In genomic region chr12:86823855-86824589, GRCm38 (mm10) we compare ENCODE assay signal across 8 mouse cellular contexts.
DNase-seq lines count a peak whose midpoint lies in the region; ATAC-seq and TF ChIP-seq lines count a peak whose summit lies in the region.

No protein-coding gene starts in this region.

- TF ChIP-seq CTCF in midbrain, postnatal 0 days (IDR thresholded peaks at IDR 0.05): peak; percentile 41; the same call in 1 of the 2 replicates

- peak overlapping the region; percentile 66 for H3K9ac ChIP-seq in embryonic facial prominence, embryonic 14.5 days (ENCODE audit: low read depth, low read length)
- H3K9ac ChIP-seq in midbrain, postnatal 0 days (replicated peaks; ENCODE audit: low read length, poor library complexity, severe bottlenecking): peak overlapping the region; percentile 46

- 0% methylated on average over 27 of the region's 29 CpGs for WGBS in embryonic facial prominence, embryonic 14.5 days
- under 1% methylated on average over 29 of the region's 29 CpGs for WGBS in midbrain, postnatal 0 days

- H3K9me3 ChIP-seq in embryonic facial prominence, embryonic 14.5 days (ENCODE audit: control insufficient read depth, low read length): no peaks in the 10 kb centered on the region
- no peaks in the 10 kb centered on the region for H3K9me3 ChIP-seq in midbrain, postnatal 0 days (ENCODE audit: low read length)

- DNase-seq in 416B (ENCODE audit: low read depth) (peak; percentile 96), liver (peak; percentile 76)
- peak; percentile 93 to 95 for DNase-seq in adrenal gland, postnatal 36 days
- peak; percentile 98 for DNase-seq in embryonic facial prominence, embryonic 14.5 days (ENCODE audit: low spot score)
- DNase-seq in heart, adult 9 months (ENCODE audit: low spot score in 2 of 2): peak; percentile 91 to 95
- peak; percentile 97 for DNase-seq in kidney, adult 9 months
- peak; percentile 98 for DNase-seq in midbrain, postnatal 0 days (ENCODE audit: low spot score)
- peak; percentile 87 to 90 for DNase-seq in spleen, postnatal 10 days (ENCODE audit: low spot score in 2 of 2)

- H3K4me3 ChIP-seq in embryonic facial prominence, embryonic 14.5 days (ENCODE audit: low read depth, low read length): peak overlapping the region; percentile 24
- H3K4me3 ChIP-seq in midbrain, postnatal 0 days (ENCODE audit: low read depth, low read length): peak overlapping the region; percentile 15

- peak overlapping the region; percentile 98 for H3K27ac ChIP-seq in embryonic facial prominence, embryonic 14.5 days (replicated peaks; ENCODE audit: low read depth, low read length)
- peak overlapping the region; percentile 98 for H3K27ac ChIP-seq in midbrain, postnatal 0 days (ENCODE audit: low read depth, low read length)

- no peaks in the 10 kb centered on the region for H3K27me3 ChIP-seq in embryonic facial prominence, embryonic 14.5 days (replicated peaks; ENCODE audit: control insufficient read depth, insufficient read depth, low read length)
- no peaks in the 10 kb centered on the region for H3K27me3 ChIP-seq in midbrain, postnatal 0 days (ENCODE audit: insufficient read depth, low read length)

- peak overlapping the region; percentile 52 for H3K4me2 ChIP-seq in embryonic facial prominence, embryonic 14.5 days (ENCODE audit: low read depth, low read length)
- peak overlapping the region; percentile 36 for H3K4me2 ChIP-seq in midbrain, postnatal 0 days (ENCODE audit: low read depth, low read length, poor library complexity, severe bottlenecking)

- H3K36me3 ChIP-seq in embryonic facial prominence, embryonic 14.5 days (ENCODE audit: control insufficient read depth, insufficient read depth, low read length): no peaks in the 10 kb centered on the region
- H3K36me3 ChIP-seq in midbrain, postnatal 0 days (ENCODE audit: insufficient read depth, low read length): no peaks in the 10 kb centered on the region

- peak; percentile 92 for ATAC-seq in embryonic facial prominence, embryonic 14.5 days (ENCODE audit: low read depth)
- peak; percentile 89 for ATAC-seq in midbrain, postnatal 0 days (ENCODE audit: low FRiP score)

- H3K4me1 ChIP-seq in embryonic facial prominence, embryonic 14.5 days (ENCODE audit: control insufficient read depth, insufficient read depth, low read length): peaks cover 48% of the 10 kb centered on the region
- peaks cover 21% of the 10 kb centered on the region; the same call in 1 of the 2 replicates for H3K4me1 ChIP-seq in midbrain, postnatal 0 days (ENCODE audit: insufficient read depth, low read length)

Comparison
In these comparisons a context has a peak if more than half of its experiments do, and no peak if none do; other contexts are left out.
1. Peak in every context shown above with its lines: DNase-seq, ATAC-seq, H3K4me3 ChIP-seq and H3K27ac ChIP-seq.